Mouse (Mus musculus) G1E (cell line): Measurements from ENCODE around the gene Hist1h2bf. TPM values are rescaled to one million over a fixed set of nuclear protein-coding genes. Genes with fewer than 3 reads are reported as not detected.
A peak's percentile ranks its signal among the peaks of the same experiment; 100 is the strongest.

Experiments
- ATAC-seq: 2 replicates; pipeline ENCODE4 v1.8.0; 2016; ENCODE audit warnings: mild to moderate bottlenecking; ENCODE audit not compliant: insufficient number of reproducible peaks, poor library complexity, low FRiP score, severe bottlenecking; ENCODE audit errors: extremely low read depth
- DNase-seq: peaks from one replicate; pipeline ENCODE4 v3.0.0; 2012; ENCODE audit warnings: low spot score
- H3K27me3 ChIP-seq: 2 replicates; pipeline ENCODE4 v1.6.1; 2012; ENCODE audit warnings: mild to moderate bottlenecking, low read length, inconsistent platforms; ENCODE audit not compliant: insufficient read depth
- H3K36me3 ChIP-seq: replicated peaks from 2 replicates; pipeline ENCODE3; 2012; ENCODE audit warnings: mild to moderate bottlenecking, inconsistent platforms
- H3K4me1 ChIP-seq: 2 replicates; pipeline ENCODE4 v1.6.1; 2012; ENCODE audit warnings: low read depth, low read length, inconsistent platforms, mixed read lengths; ENCODE audit not compliant: insufficient read depth
- H3K4me3 ChIP-seq: 2 replicates; pipeline ENCODE4 v1.5.1; 2012; ENCODE audit warnings: low read depth, mild to moderate bottlenecking, inconsistent platforms, low read length, moderate library complexity, mixed read lengths
- H3K9me3 ChIP-seq: replicated peaks from 2 replicates; pipeline ENCODE4 v1.6.1; 2012; ENCODE audit warnings: inconsistent platforms
- CTCF ChIP-seq: IDR thresholded peaks from 2 replicates; pipeline ENCODE4 v1.5.1; 2012; ENCODE audit warnings: low read depth, low read length, inconsistent platforms, mixed read lengths
- GATA1 ChIP-seq: IDR thresholded peaks from 2 replicates; pipeline ENCODE4 v1.6.1; 2012; ENCODE audit warnings: borderline replicate concordance, low read length, inconsistent platforms, mixed read lengths
- GATA2 ChIP-seq: IDR thresholded peaks from 2 replicates; pipeline ENCODE4 v1.6.1; 2012; ENCODE audit warnings: low read depth, low read length, inconsistent platforms, borderline replicate concordance
- POLR2AphosphoS5 ChIP-seq: IDR thresholded peaks from 2 replicates; pipeline ENCODE4 v1.6.1; 2012; ENCODE audit warnings: low read depth, low read length, inconsistent platforms; ENCODE audit not compliant: insufficient replicate concordance
- TAL1 ChIP-seq: conservative IDR thresholded peaks from 2 replicates; pipeline ENCODE4 v1.6.1; 2012; ENCODE audit warnings: low read depth, low read length, inconsistent platforms, mixed read lengths
- polyA plus RNA-seq: library from polyadenylated mRNA; stranded (reverse); fragments of >175 nt; gene quantifications from 2 replicates; pipeline ENCODE4 v1.2.3, GENCODE M21; 2012
- total RNA-seq, 2 experiments: library from RNA; stranded (forward) in 1 of 2; stranded (reverse) in 1 of 2; fragments of 200-1000 nt in 1 of 2; fragments of >200 nt in 1 of 2; fragmentation: Nextera tagmentation in 1 of 2; gene quantifications; 2 replicates each; pipeline ENCODE4 v1.2.3; 2014 to 2017

Gene Hist1h2bf
- total and polyA plus RNA-seq, 3 experiments = 5.7 to 748 (median 627) TPM

GRCm38 (mm10) chr13:23526312-23526711 is 47.7 kb downstream of the Hist1h2bf start:
- no peaks in the 10 kb centered on the region for H3K9me3 ChIP-seq
- DNase-seq (no peak), ATAC-seq (no peak)
- no peaks in the 10 kb centered on the region for H3K27me3 ChIP-seq
- no peaks in the 10 kb centered on the region for H3K36me3 ChIP-seq
- peak overlapping the region; percentile 52; the same call in 1 of the 2 replicates for H3K4me3 ChIP-seq
- H3K4me1 ChIP-seq = peaks cover 44% of the 10 kb centered on the region
- TF ChIP-seq POLR2AphosphoS5 (no peak), GATA2 (no peak), TAL1 (no peak), GATA1 (no peak)

GRCm38 (mm10) chr13:23525901-23526300 is 48.1 kb downstream of the Hist1h2bf start:
- Histone ChIP-seq H3K36me3 (no peaks in the 10 kb centered on the region), H3K4me3 (peak overlapping the region; percentile 30; the same call in 1 of the 2 replicates), H3K9me3 (no peaks in the 10 kb centered on the region), H3K27me3 (no peaks in the 10 kb centered on the region), H3K4me1 (peaks cover 47% of the 10 kb centered on the region)
- DNase-seq = no peak
- TF ChIP-seq TAL1 = no peak
- no peak for TF ChIP-seq GATA2
- no peak for TF ChIP-seq CTCF
- no peak for TF ChIP-seq POLR2AphosphoS5
- TF ChIP-seq GATA1 = no peak
- no peak for ATAC-seq

GRCm38 (mm10) chr13:23524654-23525053 is 49.3 kb downstream of the Hist1h2bf start:
- TF ChIP-seq CTCF = peak; percentile 84
- no peak for TF ChIP-seq GATA2
- no peak for TF ChIP-seq POLR2AphosphoS5
- no peak for TF ChIP-seq TAL1
- peaks cover 59% of the 10 kb centered on the region for H3K4me1 ChIP-seq
- peak; percentile 45 for ATAC-seq

GRCm38 (mm10) chr13:23523976-23524375 is 50.0 kb downstream of the Hist1h2bf start:
- H3K4me1 ChIP-seq = peaks cover 61% of the 10 kb centered on the region
- no peak for DNase-seq
- no peak overlapping the region for H3K4me3 ChIP-seq

More at GRCm38 (mm10) chr13:23524654-23525053, 49.3 kb downstream of the Hist1h2bf start:
- no peak for DNase-seq
- Histone ChIP-seq H3K4me3 (no peak overlapping the region; the same call in 1 of the 2 replicates), H3K9me3 (no peaks in the 10 kb centered on the region), H3K27me3 (no peaks in the 10 kb centered on the region), H3K36me3 (no peaks in the 10 kb centered on the region)

More at GRCm38 (mm10) chr13:23523976-23524375, 50.0 kb downstream of the Hist1h2bf start:
- Histone ChIP-seq H3K9me3 (no peaks in the 10 kb centered on the region), H3K36me3 (no peaks in the 10 kb centered on the region), H3K27me3 (no peaks in the 10 kb centered on the region)
- TF ChIP-seq GATA1 (no peak), POLR2AphosphoS5 (no peak), GATA2 (no peak), CTCF (no peak), TAL1 (no peak)
- ATAC-seq = no peak

Other genes with a start within 250 kb of the Hist1h2bf start
Only the 20 nearest of the 35 such genes appear.
- 18.3 and 31.6 TPM in 2 replicates for gene Btn1a1, start 108.3 kb downstream of the Hist1h2bf start, total RNA-seq (2014; fragmentation: Nextera tagmentation)
- gene Btn1a1, start 108.3 kb downstream of the Hist1h2bf start, total RNA-seq (2017) = 0.82 and 1.5 TPM in 2 replicates
- gene Btn1a1, start 108.3 kb downstream of the Hist1h2bf start, polyA plus RNA-seq = 0.75 and 0.80 TPM in 2 replicates
- gene Btn2a2, start 85.3 kb downstream of the Hist1h2bf start, total RNA-seq (2014; fragmentation: Nextera tagmentation) = not detected in 2 replicates
- 0.06 and 0.22 TPM in 2 replicates for gene Btn2a2, start 85.3 kb downstream of the Hist1h2bf start, total RNA-seq (2017)
- not detected in 2 replicates for gene Btn2a2, start 85.3 kb downstream of the Hist1h2bf start, polyA plus RNA-seq
- gene Hist1h4h, start 43.1 kb downstream of the Hist1h2bf start, total RNA-seq (2014; fragmentation: Nextera tagmentation) = 309 and 344 TPM in 2 replicates
- 843 and 1,115 TPM in 2 replicates for gene Hist1h4h, start 43.1 kb downstream of the Hist1h2bf start, total RNA-seq (2017)
- 11.0 and 66.6 TPM in 2 replicates for gene Hist1h4h, start 43.1 kb downstream of the Hist1h2bf start, polyA plus RNA-seq
- gene Hist1h2af, start 40.3 kb downstream of the Hist1h2bf start, total RNA-seq (2014; fragmentation: Nextera tagmentation) = 510 and 530 TPM in 2 replicates
- 1,417 and 2,284 TPM in 2 replicates for gene Hist1h2af, start 40.3 kb downstream of the Hist1h2bf start, total RNA-seq (2017)
- gene Hist1h2af, start 40.3 kb downstream of the Hist1h2bf start, polyA plus RNA-seq = 1,681 and 3,392 TPM in 2 replicates
- gene Hist1h3g, start 38.8 kb downstream of the Hist1h2bf start, total RNA-seq (2014; fragmentation: Nextera tagmentation) = 647 and 719 TPM in 2 replicates
- gene Hist1h3g, start 38.8 kb downstream of the Hist1h2bf start, total RNA-seq (2017) = 217 and 302 TPM in 2 replicates
- 12.1 and 32.9 TPM in 2 replicates for gene Hist1h3g, start 38.8 kb downstream of the Hist1h2bf start, polyA plus RNA-seq
- gene Hist1h2bh, start 30.8 kb downstream of the Hist1h2bf start, total RNA-seq (2014; fragmentation: Nextera tagmentation) = 32.7 and 41.6 TPM in 2 replicates
- 77.6 and 126 TPM in 2 replicates for gene Hist1h2bh, start 30.8 kb downstream of the Hist1h2bf start, total RNA-seq (2017)
- gene Hist1h2bh, start 30.8 kb downstream of the Hist1h2bf start, polyA plus RNA-seq = 0.91 and 4.9 TPM in 2 replicates
- 125 and 143 TPM in 2 replicates for gene Hist1h3f, start 30.1 kb downstream of the Hist1h2bf start, total RNA-seq (2014; fragmentation: Nextera tagmentation)
- 96.8 and 187 TPM in 2 replicates for gene Hist1h3f, start 30.1 kb downstream of the Hist1h2bf start, total RNA-seq (2017)
- gene Hist1h3f, start 30.1 kb downstream of the Hist1h2bf start, polyA plus RNA-seq = 1.8 and 12.3 TPM in 2 replicates
- 443 and 478 TPM in 2 replicates for gene Hist1h4f, start 22.5 kb downstream of the Hist1h2bf start, total RNA-seq (2014; fragmentation: Nextera tagmentation)
- gene Hist1h4f, start 22.5 kb downstream of the Hist1h2bf start, total RNA-seq (2017) = 2,744 and 3,177 TPM in 2 replicates
- gene Hist1h4f, start 22.5 kb downstream of the Hist1h2bf start, polyA plus RNA-seq = 8.0 and 49.6 TPM in 2 replicates
- 71.9 and 74.3 TPM in 2 replicates for gene Hist1h1d, start 20.9 kb downstream of the Hist1h2bf start, total RNA-seq (2014; fragmentation: Nextera tagmentation)
- gene Hist1h1d, start 20.9 kb downstream of the Hist1h2bf start, total RNA-seq (2017) = 127 and 128 TPM in 2 replicates
- gene Hist1h1d, start 20.9 kb downstream of the Hist1h2bf start, polyA plus RNA-seq = 0.43 and 2.1 TPM in 2 replicates
- 466 and 595 TPM in 2 replicates for gene Hist1h3e, start 11.8 kb downstream of the Hist1h2bf start, total RNA-seq (2014; fragmentation: Nextera tagmentation)
- gene Hist1h3e, start 11.8 kb downstream of the Hist1h2bf start, total RNA-seq (2017) = 426 and 591 TPM in 2 replicates
- 6.8 and 31.3 TPM in 2 replicates for gene Hist1h3e, start 11.8 kb downstream of the Hist1h2bf start, polyA plus RNA-seq
- gene Hist1h2ae, start 3.0 kb downstream of the Hist1h2bf start, total RNA-seq (2014; fragmentation: Nextera tagmentation) = 81.0 and 140 TPM in 2 replicates
- 258 and 359 TPM in 2 replicates for gene Hist1h2ae, start 3.0 kb downstream of the Hist1h2bf start, total RNA-seq (2017)
- gene Hist1h2ae, start 3.0 kb downstream of the Hist1h2bf start, polyA plus RNA-seq = 31.2 and 48.5 TPM in 2 replicates
- 1,531 and 1,684 TPM in 2 replicates for gene Hist1h2bg, start 2.8 kb downstream of the Hist1h2bf start, total RNA-seq (2014; fragmentation: Nextera tagmentation)
- gene Hist1h2bg, start 2.8 kb downstream of the Hist1h2bf start, total RNA-seq (2017) = 1,342 and 1,812 TPM in 2 replicates
- gene Hist1h2bg, start 2.8 kb downstream of the Hist1h2bf start, polyA plus RNA-seq = 13.0 and 49.8 TPM in 2 replicates
- gene Hist1h2ad, start 185 bp upstream of the Hist1h2bf start, total RNA-seq (2014; fragmentation: Nextera tagmentation) = 5.3 and 7.3 TPM in 2 replicates
- gene Hist1h2ad, start 185 bp upstream of the Hist1h2bf start, total RNA-seq (2017) = 491 and 756 TPM in 2 replicates
- gene Hist1h2ad, start 185 bp upstream of the Hist1h2bf start, polyA plus RNA-seq = 2.3 and 7.4 TPM in 2 replicates
- gene Hist1h3d, start 1.6 kb upstream of the Hist1h2bf start, total RNA-seq (2014; fragmentation: Nextera tagmentation) = 524 and 556 TPM in 2 replicates
- gene Hist1h3d, start 1.6 kb upstream of the Hist1h2bf start, total RNA-seq (2017) = 92.0 and 101 TPM in 2 replicates
- gene Hist1h3d, start 1.6 kb upstream of the Hist1h2bf start, polyA plus RNA-seq = 3.7 and 9.6 TPM in 2 replicates
- gene Hist1h4d, start 7.4 kb upstream of the Hist1h2bf start, total RNA-seq (2014; fragmentation: Nextera tagmentation) = 2,252 and 2,609 TPM in 2 replicates
- 1,080 and 1,131 TPM in 2 replicates for gene Hist1h4d, start 7.4 kb upstream of the Hist1h2bf start, total RNA-seq (2017)
- 14.6 and 40.1 TPM in 2 replicates for gene Hist1h4d, start 7.4 kb upstream of the Hist1h2bf start, polyA plus RNA-seq
- 27.7 and 30.2 TPM in 2 replicates for gene Hist1h2be, start 46.9 kb upstream of the Hist1h2bf start, total RNA-seq (2014; fragmentation: Nextera tagmentation)
- gene Hist1h2be, start 46.9 kb upstream of the Hist1h2bf start, total RNA-seq (2017) = 110 and 153 TPM in 2 replicates
- 0.56 and 3.5 TPM in 2 replicates for gene Hist1h2be, start 46.9 kb upstream of the Hist1h2bf start, polyA plus RNA-seq
- gene Hist1h1e, start 48.4 kb upstream of the Hist1h2bf start, total RNA-seq (2014; fragmentation: Nextera tagmentation) = 1,109 and 1,273 TPM in 2 replicates
- gene Hist1h1e, start 48.4 kb upstream of the Hist1h2bf start, total RNA-seq (2017) = 215 and 254 TPM in 2 replicates
- 4.0 and 18.2 TPM in 2 replicates for gene Hist1h1e, start 48.4 kb upstream of the Hist1h2bf start, polyA plus RNA-seq
- 5.1 and 6.4 TPM in 2 replicates for gene Hist1h2ac, start 109.8 kb upstream of the Hist1h2bf start, total RNA-seq (2014; fragmentation: Nextera tagmentation)
- gene Hist1h2ac, start 109.8 kb upstream of the Hist1h2bf start, total RNA-seq (2017) = 54.4 and 93.5 TPM in 2 replicates
- 1.1 and 3.8 TPM in 2 replicates for gene Hist1h2ac, start 109.8 kb upstream of the Hist1h2bf start, polyA plus RNA-seq
- gene Hist1h2bc, start 110.0 kb upstream of the Hist1h2bf start, total RNA-seq (2014; fragmentation: Nextera tagmentation) = 62.5 and 102 TPM in 2 replicates
- gene Hist1h2bc, start 110.0 kb upstream of the Hist1h2bf start, total RNA-seq (2017) = 387 and 479 TPM in 2 replicates
- 8.5 and 11.3 TPM in 2 replicates for gene Hist1h2bc, start 110.0 kb upstream of the Hist1h2bf start, polyA plus RNA-seq
- gene Hist1h1t, start 121.6 kb upstream of the Hist1h2bf start, total RNA-seq (2014; fragmentation: Nextera tagmentation) = not detected in 2 replicates
- 0.16 and 0.29 TPM in 2 replicates for gene Hist1h1t, start 121.6 kb upstream of the Hist1h2bf start, total RNA-seq (2017)
- gene Hist1h1t, start 121.6 kb upstream of the Hist1h2bf start, polyA plus RNA-seq = not detected in 2 replicates